Mouse (Mus musculus) B cell, adult 2 months (primary cell): Measurements from ENCODE around the gene Usp20.
A peak's percentile ranks its signal among the peaks of the same experiment; 100 is the strongest.

Experiments
- DNase-seq, 2 experiments: peaks; one replicate each; pipeline ENCODE4 v3.0.0; 2022

Gene Usp20

GRCm38 (mm10) chr2:30990221-30990620 is 8.1 kb downstream of the Usp20 start:
- no peak for DNase-seq

- DNase-seq = no peak
Measured at GRCm38 (mm10) chr2:30994853-30995252, 12.8 kb downstream of the Usp20 start.

- no peak for DNase-seq
Measured at GRCm38 (mm10) chr2:30995432-30995996, 13.4 kb downstream of the Usp20 start.

- no peak for DNase-seq
Measured at GRCm38 (mm10) chr2:30998443-30999260, 16.6 kb downstream of the Usp20 start.

- DNase-seq = no peak
Measured at GRCm38 (mm10) chr2:31002857-31003256, 20.8 kb downstream of the Usp20 start.

GRCm38 (mm10) chr2:31005453-31005852 is 23.4 kb downstream of the Usp20 start:
- DNase-seq = no peak

GRCm38 (mm10) chr2:31006434-31006833 is 24.4 kb downstream of the Usp20 start:
- DNase-seq = no peak

- DNase-seq = no peak
Measured at GRCm38 (mm10) chr2:31007208-31007607, 25.1 kb downstream of the Usp20 start.

- DNase-seq = no peak
Measured at GRCm38 (mm10) chr2:31013371-31014120, 31.5 kb downstream of the Usp20 start.

GRCm38 (mm10) chr2:31017625-31018317 is 35.7 kb downstream of the Usp20 start:
- DNase-seq = no peak

- no peak for DNase-seq
Measured at GRCm38 (mm10) chr2:31018519-31018918, 36.4 kb downstream of the Usp20 start.

- DNase-seq = no peak
Measured at GRCm38 (mm10) chr2:31019011-31019410, 36.9 kb downstream of the Usp20 start.

GRCm38 (mm10) chr2:31020202-31020601 is 38.1 kb downstream of the Usp20 start:
- DNase-seq = no peak

GRCm38 (mm10) chr2:31023940-31024339 is 41.9 kb downstream of the Usp20 start:
- no peak for DNase-seq

GRCm38 (mm10) chr2:31024618-31025370 is 42.7 kb downstream of the Usp20 start:
- peak; percentile 80 to 82 for DNase-seq

- DNase-seq = peak in 1 of 2 experiments; percentile 10
Measured at GRCm38 (mm10) chr2:31025458-31025857, 43.4 kb downstream of the Usp20 start.

GRCm38 (mm10) chr2:31026642-31027041 is 44.6 kb downstream of the Usp20 start:
- DNase-seq = no peak

- no peak for DNase-seq
Measured at GRCm38 (mm10) chr2:31031972-31032371, 49.9 kb downstream of the Usp20 start.

GRCm38 (mm10) chr2:31036811-31037210 is 54.7 kb downstream of the Usp20 start:
- DNase-seq = peak; percentile 72 to 81

GRCm38 (mm10) chr2:31040043-31040442 is 58.0 kb downstream of the Usp20 start:
- peak in 1 of 2 experiments; percentile 19 for DNase-seq

GRCm38 (mm10) chr2:31040487-31040886 is 58.4 kb downstream of the Usp20 start:
- no peak for DNase-seq

GRCm38 (mm10) chr2:31041386-31041785 is 59.3 kb downstream of the Usp20 start:
- DNase-seq = no peak
